Mouse (Mus musculus) right cerebral cortex, adult 18-20 months (tissue): ENCODE measurements around the gene Fbxo27.
"Not testable (repeated sequence)": the region's sequence is repeated elsewhere in the genome, so short reads cannot be mapped to it uniquely, and the experiment has no call there.

Source experiments
- DNase-seq: peaks from one replicate; pipeline ENCODE4 v3.0.0; 2022; ENCODE audit warnings: mixed read lengths

Fbxo27 gene

GRCm38 (mm10) chr7:28692545-28693320, at the start of gene Fbxo27:
TSS of gene Fbxo27 (plus strand) at chr7:28692849.
- peak; percentile 60 for DNase-seq

GRCm38 (mm10) chr7:28645366-28645765, 47.3 kb upstream of the Fbxo27 start:
- DNase-seq = no peak

GRCm38 (mm10) chr7:28645947-28646475, 46.6 kb upstream of the Fbxo27 start:
- DNase-seq = no peak

- no peak for DNase-seq
Observed at GRCm38 (mm10) chr7:28647016-28647415, 45.6 kb upstream of the Fbxo27 start.

GRCm38 (mm10) chr7:28651157-28651556, 41.5 kb upstream of the Fbxo27 start:
- no peak for DNase-seq

GRCm38 (mm10) chr7:28656430-28656829, 36.2 kb upstream of the Fbxo27 start:
- DNase-seq = no peak

GRCm38 (mm10) chr7:28665620-28666579, 26.7 kb upstream of the Fbxo27 start:
- DNase-seq = no peak

- DNase-seq = no peak
Observed at GRCm38 (mm10) chr7:28671172-28671571, 21.5 kb upstream of the Fbxo27 start.

- DNase-seq = no peak
Observed at GRCm38 (mm10) chr7:28672276-28672675, 20.4 kb upstream of the Fbxo27 start.

GRCm38 (mm10) chr7:28672786-28673185, 19.9 kb upstream of the Fbxo27 start:
- DNase-seq = not testable (repeated sequence)

- no peak for DNase-seq
Observed at GRCm38 (mm10) chr7:28674994-28675393, 17.7 kb upstream of the Fbxo27 start.

GRCm38 (mm10) chr7:28675746-28676145, 16.9 kb upstream of the Fbxo27 start:
- DNase-seq = no peak

- DNase-seq = no peak
Observed at GRCm38 (mm10) chr7:28676811-28677541, 15.7 kb upstream of the Fbxo27 start.

GRCm38 (mm10) chr7:28677624-28678023, 15.0 kb upstream of the Fbxo27 start:
- DNase-seq = no peak

- DNase-seq = no peak
Observed at GRCm38 (mm10) chr7:28691075-28691474, 1.6 kb upstream of the Fbxo27 start.

GRCm38 (mm10) chr7:28693321-28693966, 795 bp downstream of the Fbxo27 start:
- DNase-seq = peak; percentile 90

GRCm38 (mm10) chr7:28694423-28694822, 1.8 kb downstream of the Fbxo27 start:
- no peak for DNase-seq

- no peak for DNase-seq
Observed at GRCm38 (mm10) chr7:28694966-28695511, 2.4 kb downstream of the Fbxo27 start.

GRCm38 (mm10) chr7:28697277-28697676, 4.6 kb downstream of the Fbxo27 start:
- DNase-seq = no peak

- DNase-seq = no peak
Observed at GRCm38 (mm10) chr7:28700269-28700668, 7.6 kb downstream of the Fbxo27 start.

GRCm38 (mm10) chr7:28701306-28701705, 8.7 kb downstream of the Fbxo27 start:
- not testable (repeated sequence) for DNase-seq
